Mouse (Mus musculus) frontal cortex, postnatal 25 days (tissue): Measurements from ENCODE around the gene Morf4l1.
"Not testable (repeated sequence)": the region's sequence is repeated elsewhere in the genome, so short reads cannot be mapped to it uniquely, and the experiment has no call there.

Source experiments
- DNase-seq, 2 experiments: peaks; one replicate each; pipeline ENCODE4 v3.0.0; 2022; ENCODE audit warnings: low spot score in 2 of 2

Morf4l1 gene

DNA sequence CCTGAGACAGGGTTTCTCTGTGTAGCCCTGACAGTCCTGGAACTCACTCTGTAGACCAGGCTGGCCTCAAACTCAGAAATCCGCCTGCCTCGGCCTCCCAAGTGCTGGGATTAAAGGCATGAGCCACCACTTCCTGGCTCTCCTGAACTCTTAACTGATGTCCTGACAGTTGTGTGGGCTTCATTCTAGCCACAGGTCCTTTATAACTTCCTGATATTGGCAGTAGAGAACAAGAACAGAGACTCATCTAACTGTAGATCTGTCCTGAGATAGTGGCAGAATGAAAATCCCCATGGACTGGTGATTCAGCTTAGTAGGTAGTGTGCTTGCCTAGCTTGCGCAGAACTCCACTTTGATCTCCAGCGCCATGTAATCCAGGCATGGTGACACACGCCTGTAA lies 53.6 kb downstream of the Morf4l1 start:
- DNase-seq: not testable (repeated sequence)

- DNase-seq: no peak
These were observed 54.0 kb downstream of the Morf4l1 start for GRCm38 (mm10) chr9:90060574-90060875.

- DNase-seq: no peak
These were observed 54.6 kb downstream of the Morf4l1 start for GRCm38 (mm10) chr9:90059828-90060573.

GRCm38 (mm10) chr9:90056716-90057115 lies 57.9 kb downstream of the Morf4l1 start:
- no peak for DNase-seq

- no peak for DNase-seq
These were observed 58.7 kb downstream of the Morf4l1 start for GRCm38 (mm10) chr9:90055911-90056310.

GRCm38 (mm10) chr9:90055409-90055808 lies 59.2 kb downstream of the Morf4l1 start:
- DNase-seq: no peak

DNA sequence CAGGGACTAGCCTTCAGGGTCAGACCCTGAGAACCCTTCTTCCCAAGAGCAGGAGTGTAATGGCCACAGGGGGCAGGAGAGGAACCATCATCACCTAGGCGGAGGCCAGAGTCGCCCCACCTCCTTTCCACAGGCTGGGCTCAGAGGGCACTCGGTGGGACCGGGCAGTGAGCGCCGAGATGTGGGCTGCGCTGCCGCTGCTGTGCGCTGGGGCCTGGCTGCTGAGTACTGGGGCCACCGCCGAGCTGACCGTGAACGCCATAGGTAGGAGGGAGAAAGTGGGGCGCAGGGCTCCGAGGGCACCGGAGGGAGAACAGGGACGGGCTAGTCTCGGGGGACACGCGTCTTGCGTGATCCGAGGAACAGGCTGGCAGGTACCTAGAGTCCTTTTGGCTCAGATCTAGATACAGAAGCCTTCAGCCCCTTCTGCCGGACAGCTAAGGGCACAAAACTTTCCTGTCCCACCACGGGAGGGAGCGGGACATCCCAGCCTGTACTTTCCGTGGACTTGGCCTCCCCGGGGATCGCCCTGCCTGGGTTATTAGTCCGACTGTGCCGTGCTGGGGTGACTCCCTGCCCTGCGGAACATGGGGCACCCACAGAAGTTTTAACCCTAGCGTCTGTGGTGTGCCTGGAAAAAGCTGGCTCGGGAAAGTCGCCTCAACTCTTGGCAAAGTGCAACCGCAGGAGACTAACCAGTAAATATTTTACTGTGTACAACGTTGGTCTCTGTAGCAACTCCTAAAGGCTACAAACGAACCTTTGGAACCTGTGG lies 60.0 kb downstream of the Morf4l1 start:
- no peak for DNase-seq

GRCm38 (mm10) chr9:90053852-90054251 lies 60.7 kb downstream of the Morf4l1 start, which contains the start of gene Ctsh:
Ctsh (plus strand) TSS chr9:90054152.
- no peak for DNase-seq

GRCm38 (mm10) chr9:90047937-90048627 lies 66.5 kb downstream of the Morf4l1 start:
- no peak for DNase-seq

- DNase-seq: no peak
These were observed 69.4 kb downstream of the Morf4l1 start for GRCm38 (mm10) chr9:90045191-90045590.

GRCm38 (mm10) chr9:90042906-90043305 lies 71.7 kb downstream of the Morf4l1 start:
- DNase-seq: not testable (repeated sequence)
